20 mouse cellular contexts compared by ENCODE assay signal in genomic region chr10:8018229-8019026, GRCm38 (mm10).
DNase-seq lines count a peak whose midpoint lies in the region; ATAC-seq and TF ChIP-seq lines count a peak whose summit lies in the region.
"Had no signal": no experiment of that assay in that cellular context is flagged by ENCODE, and none has a peak within 500 bp of the region (broad histone marks: within the 10 kb centered on the region; RNA-seq: fewer than 3 reads in every experiment).

No protein-coding gene starts in this region.

- no peak overlapping the region for H3K9ac ChIP-seq in forebrain, embryonic 16.5 days (replicated peaks; ENCODE audit: low read depth, low read length)
- H3K9ac ChIP-seq in forebrain, embryonic 11.5 days (ENCODE audit: low read length), result no peak overlapping the region
- H3K9ac ChIP-seq in kidney, embryonic 16.5 days (replicated peaks; ENCODE audit: low read length), result no peak overlapping the region
- H3K9ac ChIP-seq in lung, embryonic 14.5 days, result no peak overlapping the region
- no peak overlapping the region for H3K9ac ChIP-seq in lung, postnatal 0 days (replicated peaks; ENCODE audit: low read depth)
- no peak overlapping the region for H3K9ac ChIP-seq in embryonic facial prominence, embryonic 14.5 days (ENCODE audit: low read depth, low read length)
- H3K9ac ChIP-seq: heart, embryonic 13.5 days; liver, embryonic 14.5 days had no signal

- no peak for DNase-seq in forebrain, embryonic 11.5 days (ENCODE audit: low spot score)
- no peak for DNase-seq in kidney, postnatal 25 days
- no peak for DNase-seq in lung, embryonic 14.5 days
- DNase-seq in lung, postnatal 0 days (ENCODE audit: low spot score), result no peak
- DNase-seq in embryonic facial prominence, embryonic 14.5 days (ENCODE audit: low spot score), result no peak
- no peak for DNase-seq in cerebellum, adult 9-10 months
- DNase-seq: adrenal gland, adult 2 months; cerebellum, postnatal 10 days; embryo, embryonic 11 days; layer of hippocampus, postnatal 36 days; retina, postnatal 1 day; right cerebral cortex, postnatal 4 days; thymus, postnatal 36 days had no signal

- no peaks in the 10 kb centered on the region for H3K9me3 ChIP-seq in forebrain, embryonic 16.5 days (ENCODE audit: control insufficient read depth, low read length)
- H3K9me3 ChIP-seq in forebrain, embryonic 11.5 days (ENCODE audit: control insufficient read depth, low read length), result no peaks in the 10 kb centered on the region
- no peaks in the 10 kb centered on the region for H3K9me3 ChIP-seq in kidney, embryonic 16.5 days (ENCODE audit: low read length)
- H3K9me3 ChIP-seq in lung, embryonic 14.5 days (ENCODE audit: low read depth, low read length), result no peaks in the 10 kb centered on the region
- no peaks in the 10 kb centered on the region for H3K9me3 ChIP-seq in lung, postnatal 0 days (ENCODE audit: low read length)
- H3K9me3 ChIP-seq in embryonic facial prominence, embryonic 14.5 days (ENCODE audit: control insufficient read depth, low read length), result no peaks in the 10 kb centered on the region
- H3K9me3 ChIP-seq: heart, embryonic 13.5 days; midbrain, embryonic 10.5 days had no signal

- H3K4me3 ChIP-seq in forebrain, embryonic 16.5 days (replicated peaks; ENCODE audit: low read length), result no peak overlapping the region
- H3K4me3 ChIP-seq in forebrain, embryonic 11.5 days (ENCODE audit: low read depth, low read length), result no peak overlapping the region
- H3K4me3 ChIP-seq in kidney, embryonic 16.5 days (ENCODE audit: low read length), result no peak overlapping the region
- no peak overlapping the region for H3K4me3 ChIP-seq in lung, embryonic 14.5 days (ENCODE audit: low read depth, low read length)
- H3K4me3 ChIP-seq in lung, postnatal 0 days (ENCODE audit: low read depth, low read length), result no peak overlapping the region
- H3K4me3 ChIP-seq in embryonic facial prominence, embryonic 14.5 days (ENCODE audit: low read depth, low read length), result no peak overlapping the region
- H3K4me3 ChIP-seq: heart, embryonic 13.5 days; midbrain, embryonic 10.5 days; myocyte had no signal

- no peak for TF ChIP-seq EP300 in lung, postnatal 0 days (IDR thresholded peaks at IDR 0.05)

- H3K36me3 ChIP-seq in forebrain, embryonic 16.5 days (ENCODE audit: control insufficient read depth, insufficient read depth), result no peaks in the 10 kb centered on the region
- H3K36me3 ChIP-seq in forebrain, embryonic 11.5 days (ENCODE audit: control insufficient read depth, insufficient read depth, low read length), result no peaks in the 10 kb centered on the region
- H3K36me3 ChIP-seq in kidney, embryonic 16.5 days (ENCODE audit: insufficient read depth, low read length), result no peaks in the 10 kb centered on the region
- H3K36me3 ChIP-seq in lung, embryonic 14.5 days (ENCODE audit: insufficient read depth), result no peaks in the 10 kb centered on the region
- H3K36me3 ChIP-seq in lung, postnatal 0 days (ENCODE audit: insufficient read depth, low read length), result no peaks in the 10 kb centered on the region
- no peaks in the 10 kb centered on the region for H3K36me3 ChIP-seq in embryonic facial prominence, embryonic 14.5 days (ENCODE audit: control insufficient read depth, insufficient read depth, low read length)
- H3K36me3 ChIP-seq: heart, embryonic 13.5 days; midbrain, embryonic 10.5 days had no signal

- no peaks in the 10 kb centered on the region for H3K4me1 ChIP-seq in forebrain, embryonic 16.5 days (replicated peaks; ENCODE audit: control insufficient read depth, insufficient read depth, low read length)
- no peaks in the 10 kb centered on the region for H3K4me1 ChIP-seq in forebrain, embryonic 11.5 days (replicated peaks; ENCODE audit: control insufficient read depth, insufficient read depth, low read length)
- H3K4me1 ChIP-seq in kidney, embryonic 16.5 days (ENCODE audit: insufficient read depth, low read length), result no peaks in the 10 kb centered on the region
- no peaks in the 10 kb centered on the region for H3K4me1 ChIP-seq in lung, embryonic 14.5 days (ENCODE audit: insufficient read depth)
- no peaks in the 10 kb centered on the region for H3K4me1 ChIP-seq in lung, postnatal 0 days (ENCODE audit: insufficient read depth, low read depth, low read length)
- H3K4me1 ChIP-seq in embryonic facial prominence, embryonic 14.5 days (ENCODE audit: control insufficient read depth, insufficient read depth, low read length), result no peaks in the 10 kb centered on the region
- H3K4me1 ChIP-seq: midbrain, embryonic 10.5 days had no signal

- H3K27ac ChIP-seq in forebrain, embryonic 16.5 days (ENCODE audit: low read length), result no peak overlapping the region
- H3K27ac ChIP-seq in forebrain, embryonic 11.5 days (ENCODE audit: low read depth, low read length), result no peak overlapping the region
- no peak overlapping the region for H3K27ac ChIP-seq in kidney, embryonic 16.5 days (ENCODE audit: low read length)
- no peak overlapping the region for H3K27ac ChIP-seq in lung, embryonic 14.5 days (ENCODE audit: low read depth)
- no peak overlapping the region for H3K27ac ChIP-seq in lung, postnatal 0 days (ENCODE audit: low read length)
- H3K27ac ChIP-seq in embryonic facial prominence, embryonic 14.5 days (replicated peaks; ENCODE audit: low read depth, low read length), result no peak overlapping the region
- H3K27ac ChIP-seq: heart, embryonic 13.5 days; liver, embryonic 14.5 days; midbrain, embryonic 10.5 days had no signal

- no peak overlapping the region for H3K4me2 ChIP-seq in forebrain, embryonic 16.5 days (ENCODE audit: low read length)
- no peak overlapping the region for H3K4me2 ChIP-seq in forebrain, embryonic 11.5 days (ENCODE audit: low read depth, low read length, severe bottlenecking)
- H3K4me2 ChIP-seq in kidney, embryonic 16.5 days (replicated peaks; ENCODE audit: low read depth, low read length), result no peak overlapping the region
- no peak overlapping the region for H3K4me2 ChIP-seq in lung, embryonic 14.5 days
- H3K4me2 ChIP-seq in lung, postnatal 0 days (replicated peaks; ENCODE audit: low read depth, low read length), result no peak overlapping the region
- no peak overlapping the region for H3K4me2 ChIP-seq in embryonic facial prominence, embryonic 14.5 days (ENCODE audit: low read depth, low read length)
- H3K4me2 ChIP-seq: heart, embryonic 13.5 days had no signal

- ATAC-seq in forebrain, embryonic 16.5 days, result peak; percentile 23; the same call in 1 of the 2 replicates
- no peak for ATAC-seq in forebrain, embryonic 11.5 days (replicated peaks; ENCODE audit: low FRiP score)
- ATAC-seq in kidney, embryonic 16.5 days (ENCODE audit: low FRiP score, low TSS enrichment), result peak; percentile 71
- ATAC-seq in lung, embryonic 14.5 days (ENCODE audit: insufficient read depth), result peak; percentile 21; the same call in 1 of the 2 replicates
- ATAC-seq in lung, postnatal 0 days, result no peak
- 0 out of 2 replicates have a peak, but pooled peaks have one; percentile 26 for ATAC-seq in embryonic facial prominence, embryonic 14.5 days (ENCODE audit: low read depth)
- ATAC-seq: forebrain, embryonic 14.5 days had no signal

- no peaks in the 10 kb centered on the region for H3K27me3 ChIP-seq in forebrain, embryonic 16.5 days (replicated peaks; ENCODE audit: control insufficient read depth, insufficient read depth, low read length)
- H3K27me3 ChIP-seq in forebrain, embryonic 11.5 days (ENCODE audit: control insufficient read depth, insufficient read depth, low read length), result no peaks in the 10 kb centered on the region
- H3K27me3 ChIP-seq in kidney, embryonic 16.5 days (ENCODE audit: insufficient read depth, low read length), result no peaks in the 10 kb centered on the region
- no peaks in the 10 kb centered on the region for H3K27me3 ChIP-seq in lung, embryonic 14.5 days (ENCODE audit: insufficient read depth, low read length)
- H3K27me3 ChIP-seq in lung, postnatal 0 days (replicated peaks; ENCODE audit: insufficient read depth, low read length), result no peaks in the 10 kb centered on the region
- no peaks in the 10 kb centered on the region for H3K27me3 ChIP-seq in embryonic facial prominence, embryonic 14.5 days (replicated peaks; ENCODE audit: control insufficient read depth, insufficient read depth, low read length)
- H3K27me3 ChIP-seq: heart, embryonic 13.5 days had no signal

- TF ChIP-seq CTCF in lung, embryonic 14.5 days (IDR thresholded peaks at IDR 0.05; ENCODE audit: low read depth), result no peak
- TF ChIP-seq CTCF in lung, postnatal 0 days (IDR thresholded peaks at IDR 0.05), result no peak

Comparison
In these comparisons a context has a peak if more than half of its experiments do, and no peak if none do; other contexts are left out.
1. ATAC-seq: peak in forebrain, embryonic 16.5 days (single experiment), kidney, embryonic 16.5 days (single experiment), lung, embryonic 14.5 days (single experiment) and embryonic facial prominence, embryonic 14.5 days (single experiment); none in forebrain, embryonic 11.5 days (single experiment) and lung, postnatal 0 days (single experiment).